Mouse (Mus musculus) naive thymus-derived CD4-positive, alpha-beta T cell, adult 2 months (primary cell): ENCODE results near the gene Slc27a2.

ENCODE experiments used
- DNase-seq: peaks from one replicate; pipeline ENCODE4 v3.0.0-alpha.2; 2011; ENCODE audit warnings: low read depth

The Slc27a2 gene

GRCm38 (mm10) chr2:126555533-126555932 lies 3.3 kb downstream of the Slc27a2 start:
- no peak for DNase-seq

GRCm38 (mm10) chr2:126560094-126560493 lies 7.9 kb downstream of the Slc27a2 start:
- no peak for DNase-seq

- no peak for DNase-seq
Measured at GRCm38 (mm10) chr2:126563411-126564105, 11.4 kb downstream of the Slc27a2 start.

DNA sequence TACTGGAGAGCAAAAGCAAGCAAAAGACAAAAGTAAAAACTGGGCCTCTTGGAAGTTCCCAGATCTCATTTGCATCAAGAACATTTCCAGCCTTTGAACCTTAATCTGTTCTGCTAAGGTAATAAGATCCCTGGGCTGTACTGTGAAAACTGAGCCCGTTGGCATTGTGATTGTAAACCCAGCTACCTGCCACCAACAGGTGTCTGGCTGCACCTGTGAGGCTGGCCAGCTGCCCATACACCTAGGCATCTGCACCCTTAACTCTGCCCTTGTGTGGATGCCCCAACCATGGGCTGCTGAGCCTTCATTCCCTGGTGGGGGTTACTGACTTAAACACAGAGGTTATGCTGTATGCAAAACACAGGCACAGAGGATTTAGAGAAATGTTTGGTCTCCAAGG lies 20.0 kb downstream of the Slc27a2 start:
- no peak for DNase-seq

DNA sequence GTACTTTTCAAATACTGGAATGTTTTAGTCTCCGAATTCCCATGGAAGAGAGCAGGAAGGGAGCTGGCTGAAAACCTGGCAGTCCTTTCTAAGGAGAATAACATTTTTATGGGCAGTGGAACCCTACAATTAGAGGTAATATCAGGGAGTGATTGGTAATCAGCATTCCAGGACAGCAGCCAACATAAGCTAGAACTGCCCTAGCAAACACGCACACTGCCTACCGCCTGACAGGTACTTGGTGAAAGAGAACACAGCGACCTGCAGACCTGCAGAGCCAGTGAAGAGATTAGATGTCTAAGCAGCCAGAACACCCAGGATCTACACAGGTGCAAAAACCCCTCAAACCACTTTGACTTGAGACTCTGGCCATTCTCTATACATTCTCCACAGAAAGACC lies 20.5 kb downstream of the Slc27a2 start:
- no peak for DNase-seq

DNA sequence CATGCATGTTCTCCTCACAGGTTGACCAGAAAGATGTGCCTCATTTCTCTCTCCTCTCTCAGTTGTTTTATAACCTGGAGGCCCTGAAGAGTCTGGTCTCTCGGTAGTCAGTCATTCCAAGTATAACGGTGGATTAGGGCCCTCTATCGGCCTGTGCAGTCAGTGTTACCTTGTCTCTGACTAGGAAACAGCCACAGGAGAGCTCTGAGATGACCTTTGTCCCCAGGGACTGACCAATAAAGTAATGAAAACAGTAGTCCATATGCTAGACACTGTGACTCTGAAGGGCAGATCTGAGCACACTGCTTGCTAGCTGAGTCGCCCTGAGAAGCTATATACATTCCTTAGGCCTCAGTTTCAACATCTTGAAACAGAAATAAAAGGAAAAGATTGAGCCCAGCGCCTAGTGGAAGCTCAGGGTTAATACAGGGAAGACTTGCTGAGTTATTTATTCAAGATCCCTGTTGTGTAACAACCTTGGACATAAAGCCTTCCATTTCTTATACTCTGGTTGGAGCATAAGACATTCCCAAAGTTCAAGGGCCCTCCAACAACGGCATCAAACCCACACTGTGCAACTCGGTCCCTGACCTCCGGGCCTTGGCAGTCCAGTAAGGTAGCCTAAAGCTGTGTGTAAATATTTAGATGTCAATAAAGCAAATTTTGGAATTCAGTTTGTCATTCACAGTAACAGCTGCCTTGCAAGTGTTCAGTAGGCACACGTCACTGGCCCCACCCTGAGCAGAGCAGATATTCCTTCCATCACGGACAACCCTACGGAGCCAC lies 23.4 kb downstream of the Slc27a2 start:
- no peak for DNase-seq

DNA sequence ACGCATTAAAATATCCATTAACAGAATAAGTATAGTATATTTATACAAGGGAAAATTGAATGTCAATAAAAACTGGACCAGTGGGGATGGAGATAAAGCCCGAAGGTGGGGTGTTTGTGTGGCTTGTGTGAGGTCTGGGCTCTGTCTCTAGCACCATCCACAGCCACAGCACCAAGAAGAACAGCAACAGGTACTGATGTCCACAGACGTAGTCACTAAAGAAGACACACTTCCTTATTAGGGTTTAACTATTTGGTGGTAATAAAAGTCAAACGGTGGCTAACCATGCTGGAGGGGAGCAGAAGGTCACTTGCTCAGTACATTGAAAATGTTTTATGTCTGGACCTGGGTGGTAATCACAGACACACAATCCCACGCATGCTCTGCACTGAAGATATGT lies 25.2 kb downstream of the Slc27a2 start:
- DNase-seq = no peak

- DNase-seq = no peak
Measured at GRCm38 (mm10) chr2:126579282-126579681, 27.1 kb downstream of the Slc27a2 start.

- DNase-seq = no peak
Measured at GRCm38 (mm10) chr2:126583960-126584359, 31.8 kb downstream of the Slc27a2 start.

- DNase-seq = no peak
Measured at GRCm38 (mm10) chr2:126584621-126585369, 32.6 kb downstream of the Slc27a2 start.

GRCm38 (mm10) chr2:126587468-126587867 lies 35.3 kb downstream of the Slc27a2 start:
- DNase-seq = no peak

GRCm38 (mm10) chr2:126591304-126591703 lies 39.1 kb downstream of the Slc27a2 start:
- DNase-seq = no peak

GRCm38 (mm10) chr2:126593831-126594610 lies 41.8 kb downstream of the Slc27a2 start:
- DNase-seq = peak; percentile 89

- DNase-seq = peak; percentile 21
Measured at GRCm38 (mm10) chr2:126596347-126597072, 44.3 kb downstream of the Slc27a2 start.

- DNase-seq = peak; percentile 83
Measured at GRCm38 (mm10) chr2:126597279-126598241, 45.4 kb downstream of the Slc27a2 start.

GRCm38 (mm10) chr2:126598359-126598758 lies 46.2 kb downstream of the Slc27a2 start:
- no peak for DNase-seq

DNA sequence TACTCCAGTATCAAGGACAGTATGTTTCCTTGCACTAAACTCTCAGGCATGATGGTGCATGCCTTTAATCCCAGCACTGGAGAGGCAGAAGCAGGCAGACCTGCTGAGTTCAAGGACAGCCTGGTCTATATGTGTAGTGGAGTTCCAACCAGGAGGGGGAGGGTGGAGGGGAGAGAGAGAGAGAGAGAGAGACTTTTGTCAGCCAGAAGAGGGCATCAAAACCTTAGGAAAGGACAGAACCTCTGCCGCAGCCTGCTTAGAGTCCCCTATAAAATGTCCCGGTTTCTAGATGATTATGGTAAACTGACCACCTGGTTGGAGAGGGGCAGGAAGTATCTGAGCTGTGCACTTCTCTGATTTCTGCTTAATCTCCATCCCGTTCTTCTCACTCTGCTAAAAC lies 46.8 kb downstream of the Slc27a2 start:
- peak; percentile 73 for DNase-seq

- no peak for DNase-seq
Measured at GRCm38 (mm10) chr2:126600533-126600932, 48.3 kb downstream of the Slc27a2 start.

GRCm38 (mm10) chr2:126601918-126602600 lies 49.9 kb downstream of the Slc27a2 start:
- DNase-seq = no peak
